Mouse (Mus musculus): ENCODE measurements around the gene Sertad2.

DNA sequence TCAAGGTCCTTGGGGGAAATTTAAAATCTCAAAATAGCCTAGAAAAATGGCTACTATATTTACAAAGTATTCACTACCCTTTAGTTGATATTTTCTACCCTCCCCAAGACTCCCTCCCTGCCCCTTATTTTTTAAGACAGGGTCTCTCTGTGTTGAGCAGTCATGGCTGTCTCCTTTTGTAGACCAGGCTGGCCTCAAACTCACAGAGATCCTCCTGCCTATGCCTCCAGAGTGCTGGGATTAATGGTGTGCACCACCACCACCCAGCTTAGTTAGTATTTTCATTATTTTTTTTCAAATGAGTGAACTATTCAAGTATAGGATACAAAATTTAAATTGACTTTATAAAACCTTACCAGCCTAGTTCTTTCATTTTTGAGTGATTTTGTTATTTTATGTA lies 94.0 kb downstream of the Sertad2 start:
- TF ChIP-seq CTCF (IDR thresholded peaks at IDR 0.05; ENCODE audit: insufficient read depth, low read depth, low read length) (no peak), POLR2A (IDR thresholded peaks at IDR 0.05; ENCODE audit: insufficient read depth, low read depth, low read length) (no peak)

All from olfactory bulb, adult 2 months (tissue).